Mouse (Mus musculus) urinary bladder, postnatal 14 days (tissue): ENCODE results near the gene Rere.

Experiments used
- DNase-seq: peaks from one replicate; pipeline ENCODE4 v3.0.0; 2021; ENCODE audit warnings: low spot score

Gene Rere

GRCm38 (mm10) chr4:150281018-150281761 is at the start of gene Rere:
Rere (plus strand) TSS chr4:150281646.
- DNase-seq = peak; percentile 98

- peak; percentile 27 for DNase-seq
These were observed 49.6 kb upstream of the Rere start for GRCm38 (mm10) chr4:150231871-150232270.

- no peak for DNase-seq
These were observed 46.7 kb upstream of the Rere start for GRCm38 (mm10) chr4:150234599-150235327.

- no peak for DNase-seq
These were observed 45.9 kb upstream of the Rere start for GRCm38 (mm10) chr4:150235585-150235984.

DNA sequence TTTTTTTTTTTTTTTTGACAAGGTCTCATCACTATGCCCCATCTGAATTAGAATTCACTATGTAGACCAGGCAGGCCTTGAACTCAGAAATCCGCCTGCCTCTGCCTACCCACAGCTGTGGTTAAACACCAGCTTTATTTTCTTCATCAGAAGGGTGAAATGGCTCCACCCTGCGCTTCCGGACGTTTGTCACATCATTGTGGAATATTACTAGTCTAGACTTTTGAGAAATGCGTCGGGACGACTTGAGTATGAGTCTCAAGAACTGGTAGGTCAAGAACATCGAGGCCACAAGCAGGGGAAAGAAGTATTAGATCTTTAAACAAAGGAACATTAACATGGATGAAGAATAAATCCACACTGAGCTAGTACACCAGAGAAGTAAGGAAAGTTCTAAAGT is 45.4 kb upstream of the Rere start:
- DNase-seq = no peak

GRCm38 (mm10) chr4:150236521-150237481 is 44.6 kb upstream of the Rere start, which contains the start of gene Eno1:
Eno1 (plus strand) TSS chr4:150236721.
- DNase-seq = peak; percentile 97

GRCm38 (mm10) chr4:150237636-150238361 is 43.6 kb upstream of the Rere start:
- DNase-seq = peak; percentile 53

DNA sequence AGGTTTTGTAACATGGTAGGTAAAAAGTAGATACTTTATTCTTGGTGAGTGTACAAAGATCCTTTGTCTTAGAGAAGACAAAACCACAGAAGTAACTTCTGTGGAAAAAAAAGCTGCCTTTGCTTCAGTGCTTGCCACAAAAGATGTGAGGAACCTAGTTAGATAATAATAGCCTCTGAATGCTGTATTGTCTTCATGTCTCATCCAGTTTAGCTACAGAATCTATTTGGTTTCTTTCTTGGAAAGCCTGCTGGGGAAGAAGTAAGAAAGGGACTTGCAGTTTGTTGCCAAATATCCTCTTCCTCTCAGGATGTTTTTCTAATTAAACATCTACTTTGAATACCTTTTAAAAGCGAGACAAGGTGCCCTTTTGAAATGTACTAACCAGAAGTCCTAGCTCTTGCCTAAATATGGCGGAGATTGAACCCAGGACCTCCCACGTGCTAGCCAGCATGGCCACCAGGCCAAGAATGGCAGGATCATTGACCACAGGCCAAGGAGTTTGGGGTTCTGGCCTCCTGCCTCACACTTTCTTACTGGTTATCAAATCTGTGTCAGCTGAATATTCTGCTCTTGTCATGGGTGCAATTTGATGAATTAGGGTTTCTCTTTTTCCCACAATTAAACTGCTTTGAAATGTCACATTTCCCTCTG is 42.9 kb upstream of the Rere start:
- no peak for DNase-seq

GRCm38 (mm10) chr4:150239087-150239480 is 42.4 kb upstream of the Rere start:
- no peak for DNase-seq

- no peak for DNase-seq
These were observed 41.9 kb upstream of the Rere start for GRCm38 (mm10) chr4:150239503-150239902.

- peak; percentile 77 for DNase-seq
These were observed 41.5 kb upstream of the Rere start for GRCm38 (mm10) chr4:150239951-150240368.

DNA sequence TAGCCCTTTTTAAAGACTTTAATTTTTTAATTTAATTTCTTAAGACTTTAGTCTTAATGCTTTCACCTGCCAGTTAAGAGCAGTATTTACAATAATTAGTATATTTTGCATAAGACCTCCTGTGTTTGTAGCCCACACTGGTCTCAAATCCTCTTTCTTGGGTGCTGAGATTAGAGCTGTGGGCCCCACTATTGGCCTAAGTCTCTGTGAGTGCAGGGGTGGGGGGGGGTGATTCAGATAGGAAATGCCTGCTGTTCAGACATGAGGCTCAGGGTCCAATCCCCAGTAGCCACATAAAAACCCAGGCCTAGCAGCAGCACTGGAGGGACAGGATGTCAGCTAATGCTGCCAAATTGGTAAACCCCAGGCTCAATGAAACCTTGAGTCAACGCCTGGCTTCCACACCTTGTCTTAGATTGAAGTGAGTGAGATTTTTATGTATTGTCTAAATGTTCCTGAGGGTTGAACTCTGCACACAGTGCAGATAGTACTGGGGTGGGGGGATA is 41.0 kb upstream of the Rere start:
- no peak for DNase-seq

DNA sequence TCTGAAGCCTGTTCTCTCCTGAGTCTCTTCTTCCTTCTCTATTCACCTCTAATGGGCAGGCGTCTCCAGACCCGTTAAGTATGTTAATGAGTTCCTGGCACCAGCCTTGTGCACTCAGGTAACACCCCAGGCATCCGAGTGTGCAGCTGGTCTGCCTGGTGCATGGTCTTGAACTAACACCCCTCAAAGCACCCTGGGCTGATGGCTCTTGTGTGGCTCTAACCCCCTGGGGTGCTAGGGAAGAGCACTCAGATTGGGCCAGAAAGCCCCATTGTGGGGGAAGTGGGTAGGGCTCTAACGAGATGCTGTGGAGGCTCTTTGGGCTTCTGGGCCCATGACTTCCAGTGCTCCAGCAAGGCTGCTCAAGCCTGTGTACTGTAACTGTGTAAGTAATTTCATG is 39.7 kb upstream of the Rere start:
- no peak for DNase-seq

DNA sequence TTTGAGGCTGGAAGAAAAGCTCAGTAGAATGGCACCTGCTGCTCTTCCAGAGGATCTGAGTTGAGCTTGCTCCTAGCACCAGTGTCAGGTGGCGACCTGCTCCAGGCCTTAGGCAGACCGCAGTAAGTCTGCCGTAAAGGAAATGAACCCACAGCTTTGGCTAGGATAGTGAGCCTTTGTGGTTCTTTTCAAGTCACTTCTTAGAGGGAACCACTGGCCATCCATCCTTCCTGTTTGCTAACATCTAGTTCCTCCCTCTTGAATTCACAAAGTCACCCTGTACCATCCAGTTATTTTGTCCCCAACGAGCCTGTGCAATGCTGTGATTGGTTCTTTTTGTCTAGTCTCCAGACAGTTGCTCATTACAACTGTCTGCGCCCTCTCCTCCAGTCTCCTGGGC is 38.7 kb upstream of the Rere start:
- DNase-seq = no peak

GRCm38 (mm10) chr4:150245876-150246275 is 35.6 kb upstream of the Rere start:
- DNase-seq = no peak

- peak; percentile 66 for DNase-seq
These were observed 33.4 kb upstream of the Rere start for GRCm38 (mm10) chr4:150248009-150248408.

DNA sequence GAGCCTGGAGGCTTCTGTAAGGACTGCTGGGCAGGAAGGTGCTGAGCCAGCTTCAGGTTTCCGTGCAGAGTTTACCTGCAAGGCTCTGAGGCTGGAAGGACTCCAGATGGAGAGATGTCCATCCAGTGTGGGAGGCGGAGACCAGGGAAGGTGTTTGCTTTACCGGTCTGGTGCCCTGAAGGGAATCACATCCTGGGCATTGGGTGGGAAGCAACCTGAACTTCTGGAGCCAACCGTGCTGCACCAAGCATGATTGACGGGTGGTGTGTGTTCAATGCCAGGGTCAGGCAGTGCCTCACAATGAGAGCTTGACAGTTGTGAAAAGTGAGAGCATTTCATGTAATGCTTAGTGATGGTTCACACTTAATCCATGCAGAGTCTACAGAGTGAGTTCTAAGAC is 32.5 kb upstream of the Rere start:
- no peak for DNase-seq

GRCm38 (mm10) chr4:150249731-150250270 is 31.6 kb upstream of the Rere start:
- DNase-seq = no peak

DNA sequence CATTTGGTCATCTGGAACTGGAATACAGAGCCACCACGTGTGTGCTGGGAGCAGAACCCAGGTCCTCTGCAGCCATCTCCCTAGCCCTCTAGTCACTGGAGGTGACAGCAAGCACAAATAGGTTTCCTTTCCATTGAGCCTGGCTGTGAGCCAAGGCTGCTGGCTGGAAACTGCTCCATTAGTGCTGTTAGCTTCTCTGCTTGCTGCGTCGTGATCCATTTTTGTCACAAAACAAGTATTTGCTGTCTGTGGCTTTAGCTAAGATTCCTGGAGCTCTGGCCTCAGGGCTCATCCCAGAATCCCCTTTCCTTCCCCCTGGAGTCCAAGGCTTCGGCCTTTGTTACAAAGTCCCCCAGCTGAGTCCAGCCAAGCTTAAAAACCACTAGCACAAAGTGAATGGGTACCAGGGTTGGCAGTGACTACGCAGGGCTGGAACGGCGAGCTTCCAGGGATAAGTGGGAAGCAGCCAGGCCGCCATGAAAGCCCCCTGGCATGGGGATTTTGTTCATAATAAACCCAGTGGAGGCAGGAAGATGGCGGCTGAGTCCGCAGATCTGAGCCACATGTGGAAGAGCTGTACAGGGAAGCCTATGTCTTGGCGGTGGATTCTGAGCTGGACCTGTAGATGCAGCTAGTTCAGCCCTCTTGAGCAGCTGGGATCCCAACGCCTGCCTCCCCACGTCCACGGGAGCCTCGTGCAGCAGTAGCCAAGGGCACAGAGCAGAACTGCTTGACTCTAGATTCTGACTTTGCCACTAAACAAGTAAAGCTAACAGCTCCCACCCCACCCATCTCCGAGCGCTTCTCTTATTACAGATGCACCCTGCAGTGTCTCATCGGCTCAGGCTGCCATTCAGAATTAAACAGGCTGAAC is 30.7 kb upstream of the Rere start:
- DNase-seq = no peak

- no peak for DNase-seq
These were observed 27.0 kb upstream of the Rere start for GRCm38 (mm10) chr4:150254416-150254815.
